Mouse (Mus musculus): ENCODE data around the gene Mtcl1.

DNA sequence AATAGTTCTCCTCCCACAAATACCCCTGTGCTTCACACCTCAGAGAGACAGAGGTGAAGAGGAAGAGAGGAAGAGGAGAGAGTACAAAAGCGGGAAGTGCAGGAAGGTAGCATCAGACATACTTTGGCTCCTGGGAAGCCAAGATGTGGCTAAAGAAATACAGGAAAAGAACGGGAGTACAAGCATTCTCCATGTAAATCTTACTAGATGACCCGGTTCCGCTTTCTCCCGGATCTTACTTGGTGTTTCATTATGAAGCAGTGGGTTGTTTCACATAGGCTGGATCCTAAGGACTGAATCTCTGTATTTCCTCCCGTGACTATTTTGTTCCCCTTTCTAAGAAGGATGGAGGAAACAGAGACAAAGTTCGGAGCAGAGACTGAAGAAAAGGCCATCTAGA, 43.9 kb downstream of the Mtcl1 start:
- TF ChIP-seq EP300 (IDR thresholded peaks at IDR 0.05) (no peak), CTCF (IDR thresholded peaks at IDR 0.05) (no peak)

All from lung, postnatal 0 days (tissue).